Mouse (Mus musculus) cerebral cortex, adult 2 months (tissue): ENCODE results near the gene Chtop.

Experiments
- WGBS: fragments of 180-500 bp; shearing (Covaris S2); methylation state at CpG from one replicate; pipeline ENCODE4 v1.1.7; 2018; 5-methylcytosine and 5-hydroxymethylcytosine counted together

The Chtop gene

GRCm38 (mm10) chr3:90508950-90509746 lies at the start of gene Chtop:
Gene Chtop (minus strand): TSS chr3:90509498.
- under 1% methylated on average over 66 of the region's 66 CpGs for WGBS

- WGBS, result 56% methylated on average over 5 of the region's 5 CpGs
Measured at GRCm38 (mm10) chr3:90555954-90556353, 46.7 kb upstream of the Chtop start.

- WGBS, result 88% methylated on average over 2 of the region's 2 CpGs
Measured at GRCm38 (mm10) chr3:90552231-90552630, 42.9 kb upstream of the Chtop start.

GRCm38 (mm10) chr3:90550421-90550790 lies 41.1 kb upstream of the Chtop start:
- WGBS, result 81% methylated on average over 2 of the region's 2 CpGs

GRCm38 (mm10) chr3:90549676-90550420 lies 40.5 kb upstream of the Chtop start:
- 82% methylated on average over 5 of the region's 5 CpGs for WGBS

GRCm38 (mm10) chr3:90540904-90541303 lies 31.6 kb upstream of the Chtop start:
- WGBS, result 65% methylated on average over 4 of the region's 4 CpGs

- 79% methylated on average over 5 of the region's 5 CpGs for WGBS
Measured at GRCm38 (mm10) chr3:90537905-90538296, 28.6 kb upstream of the Chtop start.

GRCm38 (mm10) chr3:90537141-90537904 lies 28.0 kb upstream of the Chtop start, which contains the start of gene S100a16:
Gene S100a16 (plus strand): TSS chr3:90537254.
- WGBS, result 66% methylated on average over 10 of the region's 10 CpGs

GRCm38 (mm10) chr3:90535446-90535845 lies 26.1 kb upstream of the Chtop start:
- WGBS, result 74% methylated on average over 1 of the region's 1 CpGs

GRCm38 (mm10) chr3:90531713-90532112 lies 22.4 kb upstream of the Chtop start:
- WGBS, result 87% methylated on average over 5 of the region's 5 CpGs

- WGBS, result 90% methylated on average over 7 of the region's 7 CpGs
Measured at GRCm38 (mm10) chr3:90527291-90527873, 18.1 kb upstream of the Chtop start.

GRCm38 (mm10) chr3:90526580-90526979 lies 17.3 kb upstream of the Chtop start, which contains the start of gene S100a14:
Gene S100a14 (plus strand): TSS chr3:90526856.
- WGBS, result 76% methylated on average over 5 of the region's 5 CpGs

- WGBS, result 72% methylated on average over 2 of the region's 2 CpGs
Measured at GRCm38 (mm10) chr3:90526076-90526475, 16.8 kb upstream of the Chtop start.

- 70% methylated on average over 4 of the region's 4 CpGs for WGBS
Measured at GRCm38 (mm10) chr3:90525421-90525820, 16.1 kb upstream of the Chtop start.

GRCm38 (mm10) chr3:90517711-90518110 lies 8.4 kb upstream of the Chtop start:
- 82% methylated on average over 4 of the region's 4 CpGs for WGBS

GRCm38 (mm10) chr3:90515789-90516188 lies 6.5 kb upstream of the Chtop start:
- WGBS, result 95% methylated on average over 4 of the region's 4 CpGs

- WGBS, result 32% methylated on average over 1 of the region's 1 CpGs
Measured at GRCm38 (mm10) chr3:90515242-90515641, 5.9 kb upstream of the Chtop start.

GRCm38 (mm10) chr3:90514691-90515090 lies 5.4 kb upstream of the Chtop start:
- 1% methylated on average over 10 of the region's 10 CpGs for WGBS

GRCm38 (mm10) chr3:90513796-90514590 lies 4.7 kb upstream of the Chtop start, which contains the start of the genes S100a1 and S100a13:
Gene S100a1 (minus strand): TSS chr3:90514392.
Gene S100a13 (plus strand): TSS chr3:90514435.
- 9% methylated on average over 25 of the region's 25 CpGs for WGBS

- WGBS, result 82% methylated on average over 9 of the region's 9 CpGs
Measured at GRCm38 (mm10) chr3:90512948-90513642, 3.8 kb upstream of the Chtop start.
